Mouse (Mus musculus): ENCODE results near the gene Smox. TPM values are rescaled to one million over a fixed set of nuclear protein-coding genes. Genes with fewer than 3 reads are reported as not detected.
A peak's percentile ranks its signal among the peaks of the same experiment; 100 is the strongest.

Gene Smox
- polyA plus RNA-seq, 1 experiment, result 22.2 TPM

DNA sequence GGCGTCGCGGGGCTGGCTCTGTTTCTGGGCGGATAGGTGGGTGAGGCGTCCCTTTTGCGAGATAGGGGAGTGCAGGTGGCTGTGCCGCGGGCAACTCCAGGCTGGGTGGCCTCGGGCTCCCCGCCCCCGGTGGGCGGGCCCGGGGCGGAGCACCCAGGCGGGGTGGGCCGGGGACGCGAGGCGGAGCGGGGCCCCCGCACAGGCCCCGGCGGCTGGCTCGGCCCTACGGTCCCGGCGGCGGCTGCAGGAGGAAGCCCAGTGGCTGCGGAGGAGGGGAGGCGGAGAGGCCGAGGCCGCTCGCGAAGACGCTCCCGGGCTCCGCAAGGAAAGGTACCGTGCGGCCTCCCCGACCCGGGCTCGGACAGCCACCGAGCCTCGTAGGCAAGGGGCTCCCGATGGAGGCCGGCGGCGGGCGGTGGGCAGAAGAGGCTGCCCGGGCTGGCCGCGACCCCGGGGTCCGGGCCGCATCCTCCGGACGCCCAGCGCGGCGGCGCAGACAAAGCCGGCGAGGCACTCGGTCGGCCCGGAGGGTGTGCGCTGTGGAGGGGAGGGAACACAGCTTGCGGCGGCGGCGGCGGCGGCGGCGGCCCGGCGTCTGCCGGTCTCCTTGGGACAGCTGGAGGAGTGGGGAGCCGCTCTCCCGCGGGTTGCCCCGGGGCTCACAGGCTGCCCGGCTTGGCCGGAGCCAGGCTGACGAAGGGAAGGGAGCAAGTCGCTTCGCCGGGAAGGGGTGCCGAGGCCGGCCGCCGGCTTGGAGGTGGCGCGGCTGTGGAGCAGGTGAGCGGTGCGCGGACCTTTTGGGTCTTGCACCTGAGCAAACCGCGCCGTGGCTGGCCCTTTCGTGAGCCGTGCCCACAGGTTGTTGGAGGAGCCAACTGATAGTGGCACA, 655 bp downstream of the Smox start:
- peaks cover 8% of the 10 kb centered on the region for H3K4me1 ChIP-seq (ENCODE audit: control insufficient read depth, insufficient read depth, low read length)
- peak overlapping the region; percentile 82 for H3K27ac ChIP-seq (ENCODE audit: control insufficient read depth, insufficient read depth, low read depth, low read length)
- H3K36me3 ChIP-seq (ENCODE audit: control insufficient read depth, insufficient read depth, low read length), result no peaks in the 10 kb centered on the region
- TF ChIP-seq CTCF (IDR thresholded peaks at IDR 0.05; ENCODE audit: control insufficient read depth, insufficient read depth, insufficient replicate concordance, low read depth, low read length), result no peak
- TF ChIP-seq POLR2A (IDR thresholded peaks at IDR 0.05; ENCODE audit: control insufficient read depth, low read depth, low read length), result peak; percentile 52
- peak overlapping the region; percentile 88 for H3K4me3 ChIP-seq (ENCODE audit: control insufficient read depth, low read depth, low read length)
- H3K27me3 ChIP-seq (ENCODE audit: control insufficient read depth, insufficient read depth, low read length), result 0 out of 2 replicates have a peak, but pooled peaks cover 3% of the 10 kb centered on the region

DNA sequence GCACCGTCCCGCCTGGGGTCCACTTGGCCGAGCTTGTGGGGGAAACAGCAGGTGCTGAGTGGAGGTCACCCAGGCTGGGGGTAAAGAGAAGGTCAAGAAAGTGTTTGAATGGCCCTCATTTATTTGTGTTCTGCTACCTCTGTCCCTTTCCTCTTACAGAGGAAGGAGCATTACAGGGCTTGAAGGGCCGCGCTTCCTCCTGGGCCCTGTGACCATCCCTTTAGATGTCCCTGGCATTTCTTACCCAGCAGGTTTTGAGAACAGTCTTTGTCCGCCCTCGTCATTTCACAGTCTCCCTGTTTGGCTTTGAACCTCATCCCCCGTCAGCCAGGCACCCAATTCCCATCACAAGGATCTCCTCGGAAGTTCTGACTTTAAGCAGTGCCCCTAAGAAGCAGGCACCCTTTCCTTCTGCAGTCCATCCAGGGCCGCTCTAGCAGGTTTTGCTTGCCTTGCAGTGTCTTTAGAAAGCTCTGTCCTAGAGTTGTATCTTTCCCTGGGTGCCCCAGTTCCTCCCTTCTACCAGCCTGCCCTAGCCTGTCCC, 1.4 kb downstream of the Smox start:
- 0 out of 2 replicates have a peak, but pooled peaks cover 3% of the 10 kb centered on the region for H3K27me3 ChIP-seq (ENCODE audit: control insufficient read depth, insufficient read depth, low read length)
- H3K36me3 ChIP-seq (ENCODE audit: control insufficient read depth, insufficient read depth, low read length), result no peaks in the 10 kb centered on the region
- H3K4me3 ChIP-seq (ENCODE audit: control insufficient read depth, low read depth, low read length), result peak overlapping the region; percentile 88
- TF ChIP-seq POLR2A (IDR thresholded peaks at IDR 0.05; ENCODE audit: control insufficient read depth, low read depth, low read length) (no peak), CTCF (IDR thresholded peaks at IDR 0.05; ENCODE audit: control insufficient read depth, insufficient read depth, insufficient replicate concordance, low read depth, low read length) (no peak)
- peaks cover 8% of the 10 kb centered on the region for H3K4me1 ChIP-seq (ENCODE audit: control insufficient read depth, insufficient read depth, low read length)
- H3K27ac ChIP-seq (ENCODE audit: control insufficient read depth, insufficient read depth, low read depth, low read length), result peak overlapping the region; percentile 32; the same call in 1 of the 2 replicates

- Histone ChIP-seq H3K27me3 (ENCODE audit: control insufficient read depth, insufficient read depth, low read length) (0 out of 2 replicates have a peak, but pooled peaks cover 3% of the 10 kb centered on the region), H3K4me1 (ENCODE audit: control insufficient read depth, insufficient read depth, low read length) (peaks cover 8% of the 10 kb centered on the region), H3K36me3 (ENCODE audit: control insufficient read depth, insufficient read depth, low read length) (no peaks in the 10 kb centered on the region), H3K27ac (ENCODE audit: control insufficient read depth, insufficient read depth, low read depth, low read length) (no peak overlapping the region), H3K4me3 (ENCODE audit: control insufficient read depth, low read depth, low read length) (no peak overlapping the region)
- no peak for TF ChIP-seq POLR2A (IDR thresholded peaks at IDR 0.05; ENCODE audit: control insufficient read depth, low read depth, low read length)
- TF ChIP-seq CTCF (IDR thresholded peaks at IDR 0.05; ENCODE audit: control insufficient read depth, insufficient read depth, insufficient replicate concordance, low read depth, low read length), result no peak
Observed at GRCm38 (mm10) chr2:131493446-131493845, 2.1 kb downstream of the Smox start.

- Histone ChIP-seq H3K4me1 (ENCODE audit: control insufficient read depth, insufficient read depth, low read length) (peaks cover 8% of the 10 kb centered on the region), H3K27me3 (ENCODE audit: control insufficient read depth, insufficient read depth, low read length) (0 out of 2 replicates have a peak, but pooled peaks cover 3% of the 10 kb centered on the region), H3K36me3 (ENCODE audit: control insufficient read depth, insufficient read depth, low read length) (no peaks in the 10 kb centered on the region), H3K4me3 (ENCODE audit: control insufficient read depth, low read depth, low read length) (no peak overlapping the region), H3K27ac (ENCODE audit: control insufficient read depth, insufficient read depth, low read depth, low read length) (no peak overlapping the region)
- no peak for TF ChIP-seq POLR2A (IDR thresholded peaks at IDR 0.05; ENCODE audit: control insufficient read depth, low read depth, low read length)
- no peak for TF ChIP-seq CTCF (IDR thresholded peaks at IDR 0.05; ENCODE audit: control insufficient read depth, insufficient read depth, insufficient replicate concordance, low read depth, low read length)
Observed at GRCm38 (mm10) chr2:131495256-131495655, 4.0 kb downstream of the Smox start.

DNA sequence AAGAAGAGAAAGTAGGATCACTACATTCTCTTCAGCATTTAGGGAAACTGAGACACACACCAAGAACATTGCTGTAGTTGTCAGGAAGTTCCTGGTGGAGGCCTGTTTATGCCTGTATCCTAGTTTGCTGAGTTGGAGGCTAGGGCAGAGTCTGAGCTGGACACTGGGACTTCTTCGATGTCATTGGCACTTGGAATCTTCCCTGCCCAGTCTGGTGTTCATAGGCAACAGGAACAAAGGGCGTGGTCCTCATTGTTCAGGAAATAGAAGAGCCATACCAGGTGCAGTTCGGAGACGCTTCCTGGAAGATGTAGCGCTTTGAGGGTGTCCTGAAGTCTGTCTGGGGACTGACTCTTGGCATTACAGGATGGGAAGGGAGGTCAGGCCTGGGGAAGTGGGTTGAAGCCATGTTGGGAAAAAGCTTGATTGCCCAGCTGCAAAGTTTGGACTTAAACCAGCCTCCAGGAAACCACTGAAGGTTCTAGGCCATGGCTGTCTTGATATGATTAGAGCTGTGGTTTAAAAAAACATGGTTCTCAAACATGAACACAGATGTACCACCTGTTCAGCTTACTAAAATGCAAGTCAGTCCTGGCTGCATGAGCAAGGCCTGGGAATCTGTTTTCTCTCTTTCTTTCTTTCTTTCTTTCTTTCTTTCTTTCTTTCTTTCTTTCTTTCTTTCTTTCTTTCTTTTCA, 5.0 kb downstream of the Smox start:
- Histone ChIP-seq H3K36me3 (ENCODE audit: control insufficient read depth, insufficient read depth, low read length) (no peaks in the 10 kb centered on the region), H3K4me1 (ENCODE audit: control insufficient read depth, insufficient read depth, low read length) (peaks cover 5% of the 10 kb centered on the region; the same call in 1 of the 2 replicates)

GRCm38 (mm10) chr2:131497224-131497856, 6.0 kb downstream of the Smox start:
- peaks cover 6% of the 10 kb centered on the region for H3K4me1 ChIP-seq (ENCODE audit: control insufficient read depth, insufficient read depth, low read length)
- H3K27me3 ChIP-seq (ENCODE audit: control insufficient read depth, insufficient read depth, low read length), result no peaks in the 10 kb centered on the region
- TF ChIP-seq CTCF (IDR thresholded peaks at IDR 0.05; ENCODE audit: control insufficient read depth, insufficient read depth, insufficient replicate concordance, low read depth, low read length) (no peak), POLR2A (IDR thresholded peaks at IDR 0.05; ENCODE audit: control insufficient read depth, low read depth, low read length) (no peak)
- H3K27ac ChIP-seq (ENCODE audit: control insufficient read depth, insufficient read depth, low read depth, low read length), result no peak overlapping the region
- no peaks in the 10 kb centered on the region for H3K36me3 ChIP-seq (ENCODE audit: control insufficient read depth, insufficient read depth, low read length)
- H3K4me3 ChIP-seq (ENCODE audit: control insufficient read depth, low read depth, low read length), result no peak overlapping the region

More for the DNA sequence above, 5.0 kb downstream of the Smox start:
- Histone ChIP-seq H3K4me3 (ENCODE audit: control insufficient read depth, low read depth, low read length) (no peak overlapping the region), H3K27ac (ENCODE audit: control insufficient read depth, insufficient read depth, low read depth, low read length) (no peak overlapping the region), H3K27me3 (ENCODE audit: control insufficient read depth, insufficient read depth, low read length) (0 out of 2 replicates have a peak, but pooled peaks cover 3% of the 10 kb centered on the region)
- TF ChIP-seq CTCF (IDR thresholded peaks at IDR 0.05; ENCODE audit: control insufficient read depth, insufficient read depth, insufficient replicate concordance, low read depth, low read length) (no peak), POLR2A (IDR thresholded peaks at IDR 0.05; ENCODE audit: control insufficient read depth, low read depth, low read length) (no peak)
